Mouse (Mus musculus) heart, embryonic 10.5 days (tissue): ENCODE measurements around the gene Zfp385c. TPM values are rescaled to one million over a fixed set of nuclear protein-coding genes. Genes with fewer than 3 reads are reported as not detected.
A peak's percentile ranks its signal among the peaks of the same experiment; 100 is the strongest.

Source experiments
- DNase-seq: peaks from one replicate; pipeline ENCODE4 v3.0.0-alpha.2; 2017; ENCODE audit warnings: low spot score
- H3K27ac ChIP-seq: fragments of 300-500 bp; sonication (generic); 2 replicates; pipeline ENCODE4 v1.5.1; 2016; ENCODE audit warnings: mild to moderate bottlenecking
- H3K27me3 ChIP-seq: fragments of 300-500 bp; sonication (generic); 2 replicates; pipeline ENCODE4 v1.6.1; 2016; ENCODE audit warnings: mild to moderate bottlenecking; ENCODE audit not compliant: poor library complexity, insufficient read depth, severe bottlenecking
- H3K36me3 ChIP-seq: fragments of 300-500 bp; sonication (generic); 2 replicates; pipeline ENCODE4 v1.6.1; 2016; ENCODE audit warnings: mild to moderate bottlenecking, moderate library complexity
- H3K4me1 ChIP-seq: fragments of 300-500 bp; sonication (generic); 2 replicates; pipeline ENCODE4 v1.6.1; 2016; ENCODE audit warnings: mild to moderate bottlenecking
- H3K4me3 ChIP-seq: fragments of 300-500 bp; sonication (generic); 2 replicates; pipeline ENCODE4 v1.5.1; 2016; ENCODE audit warnings: mild to moderate bottlenecking, moderate library complexity
- H3K9me3 ChIP-seq: fragments of 300-500 bp; sonication (generic); 2 replicates; pipeline ENCODE4 v1.6.1; 2016; ENCODE audit warnings: mild to moderate bottlenecking, moderate library complexity
- WGBS: fragments of 180-500 bp; shearing (Covaris S2); methylation state at CpG from one replicate; pipeline ENCODE4 v1.1.7; 2016; 5-methylcytosine and 5-hydroxymethylcytosine counted together
- polyA plus RNA-seq: library from polyadenylated mRNA; unstranded; fragments of >200 nt; fragmentation: Nextera tagmentation; extraction: Ambion mirVana; gene quantifications from 2 replicates; pipeline ENCODE4 v1.2.1, GENCODE M21; 2016

Gene Zfp385c
- polyA plus RNA-seq, 1 experiment from 2014 or later = 0.23 TPM

GRCm38 (mm10) chr11:100724919-100725512 lies 32.8 kb upstream of the Zfp385c start:
- Histone ChIP-seq H3K27me3 (no peaks in the 10 kb centered on the region), H3K36me3 (peaks cover 17% of the 10 kb centered on the region), H3K4me1 (peaks cover 48% of the 10 kb centered on the region), H3K4me3 (no peak overlapping the region; the same call in 1 of the 2 replicates), H3K9me3 (no peaks in the 10 kb centered on the region), H3K27ac (peak overlapping the region; percentile 57)
- WGBS = 24% methylated on average over 5 of the region's 5 CpGs
- DNase-seq = no peak

- no peaks in the 10 kb centered on the region for H3K27me3 ChIP-seq
- H3K27ac ChIP-seq = peak overlapping the region; percentile 56
- 0 out of 2 replicates have a peak overlapping the region, but pooled peaks have one; percentile 12 for H3K4me3 ChIP-seq
- H3K9me3 ChIP-seq = no peaks in the 10 kb centered on the region
- peaks cover 25% of the 10 kb centered on the region for H3K36me3 ChIP-seq
- H3K4me1 ChIP-seq = peaks cover 53% of the 10 kb centered on the region
- DNase-seq = no peak
- WGBS = 41% methylated on average over 2 of the region's 2 CpGs
Observed at GRCm38 (mm10) chr11:100722493-100723028, 30.3 kb upstream of the Zfp385c start.

GRCm38 (mm10) chr11:100721776-100722492 lies 29.7 kb upstream of the Zfp385c start:
- H3K27me3 ChIP-seq = no peaks in the 10 kb centered on the region
- H3K4me1 ChIP-seq = peaks cover 53% of the 10 kb centered on the region
- H3K36me3 ChIP-seq = peaks cover 31% of the 10 kb centered on the region
- H3K4me3 ChIP-seq = peak overlapping the region; percentile 12
- 42% methylated on average over 8 of the region's 8 CpGs for WGBS
- H3K27ac ChIP-seq = peak overlapping the region; percentile 56
- no peaks in the 10 kb centered on the region for H3K9me3 ChIP-seq
- no peak for DNase-seq

GRCm38 (mm10) chr11:100721254-100721653 lies 29.0 kb upstream of the Zfp385c start:
- no peak overlapping the region for H3K4me3 ChIP-seq
- no peaks in the 10 kb centered on the region for H3K9me3 ChIP-seq
- H3K36me3 ChIP-seq = peaks cover 38% of the 10 kb centered on the region
- H3K27me3 ChIP-seq = no peaks in the 10 kb centered on the region
- peaks cover 53% of the 10 kb centered on the region for H3K4me1 ChIP-seq
- no peak for DNase-seq
- 53% methylated on average over 4 of the region's 4 CpGs for WGBS
- H3K27ac ChIP-seq = peak overlapping the region; percentile 56

GRCm38 (mm10) chr11:100720345-100720744 lies 28.1 kb upstream of the Zfp385c start:
- Histone ChIP-seq H3K4me1 (peaks cover 49% of the 10 kb centered on the region), H3K27ac (peak overlapping the region; percentile 56; the same call in 1 of the 2 replicates), H3K9me3 (no peaks in the 10 kb centered on the region), H3K36me3 (peaks cover 47% of the 10 kb centered on the region), H3K4me3 (no peak overlapping the region), H3K27me3 (no peaks in the 10 kb centered on the region)
- WGBS = 55% methylated on average over 5 of the region's 5 CpGs
- DNase-seq = no peak

GRCm38 (mm10) chr11:100719893-100720292 lies 27.6 kb upstream of the Zfp385c start:
- WGBS = 82% methylated on average over 11 of the region's 11 CpGs
- no peak for DNase-seq
- H3K9me3 ChIP-seq = no peaks in the 10 kb centered on the region
- no peak overlapping the region for H3K27ac ChIP-seq
- peaks cover 52% of the 10 kb centered on the region for H3K36me3 ChIP-seq
- peaks cover 44% of the 10 kb centered on the region for H3K4me1 ChIP-seq
- H3K4me3 ChIP-seq = no peak overlapping the region
- no peaks in the 10 kb centered on the region for H3K27me3 ChIP-seq

- Histone ChIP-seq H3K4me3 (no peak overlapping the region), H3K36me3 (peaks cover 53% of the 10 kb centered on the region), H3K9me3 (no peaks in the 10 kb centered on the region), H3K4me1 (peaks cover 42% of the 10 kb centered on the region), H3K27me3 (no peaks in the 10 kb centered on the region), H3K27ac (no peak overlapping the region)
- DNase-seq = no peak
- 79% methylated on average over 3 of the region's 3 CpGs for WGBS
Observed at GRCm38 (mm10) chr11:100719312-100719711, 27.1 kb upstream of the Zfp385c start.

GRCm38 (mm10) chr11:100718866-100719265 lies 26.6 kb upstream of the Zfp385c start:
- no peaks in the 10 kb centered on the region for H3K27me3 ChIP-seq
- no peaks in the 10 kb centered on the region for H3K9me3 ChIP-seq
- peaks cover 45% of the 10 kb centered on the region for H3K4me1 ChIP-seq
- 83% methylated on average over 4 of the region's 4 CpGs for WGBS
- no peak for DNase-seq
- H3K36me3 ChIP-seq = peaks cover 53% of the 10 kb centered on the region
- no peak overlapping the region for H3K4me3 ChIP-seq
- no peak overlapping the region for H3K27ac ChIP-seq

- H3K4me1 ChIP-seq = peaks cover 49% of the 10 kb centered on the region
- H3K9me3 ChIP-seq = no peaks in the 10 kb centered on the region
- H3K36me3 ChIP-seq = peaks cover 53% of the 10 kb centered on the region
- 92% methylated on average over 7 of the region's 7 CpGs for WGBS
- H3K4me3 ChIP-seq = no peak overlapping the region
- no peaks in the 10 kb centered on the region for H3K27me3 ChIP-seq
- no peak for DNase-seq
- H3K27ac ChIP-seq = no peak overlapping the region
Observed at GRCm38 (mm10) chr11:100718462-100718861, 26.2 kb upstream of the Zfp385c start.

GRCm38 (mm10) chr11:100716649-100717048 lies 24.4 kb upstream of the Zfp385c start:
- DNase-seq = no peak
- H3K9me3 ChIP-seq = no peaks in the 10 kb centered on the region
- H3K27me3 ChIP-seq = no peaks in the 10 kb centered on the region
- 86% methylated on average over 3 of the region's 3 CpGs for WGBS
- no peak overlapping the region for H3K4me3 ChIP-seq
- no peak overlapping the region for H3K27ac ChIP-seq
- peaks cover 50% of the 10 kb centered on the region for H3K4me1 ChIP-seq
- peaks cover 53% of the 10 kb centered on the region for H3K36me3 ChIP-seq

- Histone ChIP-seq H3K27ac (no peak overlapping the region), H3K4me1 (peaks cover 49% of the 10 kb centered on the region), H3K27me3 (no peaks in the 10 kb centered on the region), H3K4me3 (no peak overlapping the region), H3K36me3 (peaks cover 63% of the 10 kb centered on the region), H3K9me3 (no peaks in the 10 kb centered on the region)
- WGBS = 92% methylated on average over 6 of the region's 6 CpGs
- DNase-seq = no peak
Observed at GRCm38 (mm10) chr11:100714948-100715347, 22.7 kb upstream of the Zfp385c start.

GRCm38 (mm10) chr11:100714534-100714915 lies 22.3 kb upstream of the Zfp385c start:
- Histone ChIP-seq H3K36me3 (peaks cover 62% of the 10 kb centered on the region), H3K27ac (peak overlapping the region; percentile 87), H3K9me3 (no peaks in the 10 kb centered on the region), H3K4me1 (peaks cover 45% of the 10 kb centered on the region), H3K27me3 (no peaks in the 10 kb centered on the region), H3K4me3 (peak overlapping the region; percentile 56)
- peak; percentile 87 for DNase-seq
- WGBS = 44% methylated on average over 6 of the region's 6 CpGs
